Mouse (Mus musculus) liver, embryonic 16.5 days (tissue): ENCODE results near the gene Dus3l. TPM values are rescaled to one million over a fixed set of nuclear protein-coding genes. Genes with fewer than 3 reads are reported as not detected.

Experiments
- ATAC-seq: fragments of 200-750 bp; cut with Nextera tagmentation; 2 replicates; pipeline ENCODE4 v1.8.0; 2017; ENCODE audit warnings: low read depth, mild to moderate bottlenecking, moderate number of reproducible peaks, moderate library complexity
- H3K27ac ChIP-seq: fragments of 300-500 bp; sonication (generic); 2 replicates; pipeline ENCODE4 v1.5.1; 2014; ENCODE audit warnings: mild to moderate bottlenecking, low read length
- H3K27me3 ChIP-seq: fragments of 300-500 bp; sonication (generic); 2 replicates; pipeline ENCODE4 v1.6.1; 2014; ENCODE audit warnings: low read depth, low read length, mixed read lengths; ENCODE audit not compliant: control insufficient read depth, insufficient read depth
- H3K36me3 ChIP-seq: fragments of 300-500 bp; sonication (generic); 2 replicates; pipeline ENCODE4 v1.6.1; 2014; ENCODE audit warnings: mild to moderate bottlenecking; ENCODE audit not compliant: control insufficient read depth, insufficient read depth
- H3K4me1 ChIP-seq: fragments of 300-500 bp; sonication (generic); 2 replicates; pipeline ENCODE4 v1.6.1; 2014; ENCODE audit warnings: low read depth, low read length, mixed read lengths; ENCODE audit not compliant: control insufficient read depth
- H3K4me2 ChIP-seq: fragments of 300-500 bp; sonication (generic); 2 replicates; pipeline ENCODE4 v1.6.1; 2014; ENCODE audit warnings: low read depth, low read length, mixed read lengths
- H3K4me3 ChIP-seq: fragments of 300-500 bp; sonication (generic); 2 replicates; pipeline ENCODE4 v1.5.1; 2014; ENCODE audit warnings: low read depth, mild to moderate bottlenecking, low read length
- H3K9ac ChIP-seq: fragments of 300-500 bp; sonication (generic); 2 replicates; pipeline ENCODE4 v1.6.1; 2014; ENCODE audit warnings: low read depth, low read length
- H3K9me3 ChIP-seq: fragments of 300-500 bp; sonication (generic); replicated peaks from 2 replicates; pipeline ENCODE4 v1.6.1; 2016; ENCODE audit warnings: low read length; ENCODE audit not compliant: control insufficient read depth
- WGBS: fragments of 180-500 bp; shearing (Covaris S2); extraction: QIAGEN DNeasy Blood & Tissue Kit; methylation state at CpG from one replicate; pipeline ENCODE4 v1.1.7; 2014; ENCODE audit not compliant: insufficient replicate concordance; 5-methylcytosine and 5-hydroxymethylcytosine counted together
- polyA plus RNA-seq: library from polyadenylated mRNA; unstranded; fragments of >200 nt; fragmentation: Nextera tagmentation; extraction: Ambion mirVana; gene quantifications from 2 replicates; pipeline ENCODE4 v1.2.1, GENCODE M21; 2015

Dus3l gene
- polyA plus RNA-seq, 1 experiment from 2014 or later, result 12.2 TPM

DNA sequence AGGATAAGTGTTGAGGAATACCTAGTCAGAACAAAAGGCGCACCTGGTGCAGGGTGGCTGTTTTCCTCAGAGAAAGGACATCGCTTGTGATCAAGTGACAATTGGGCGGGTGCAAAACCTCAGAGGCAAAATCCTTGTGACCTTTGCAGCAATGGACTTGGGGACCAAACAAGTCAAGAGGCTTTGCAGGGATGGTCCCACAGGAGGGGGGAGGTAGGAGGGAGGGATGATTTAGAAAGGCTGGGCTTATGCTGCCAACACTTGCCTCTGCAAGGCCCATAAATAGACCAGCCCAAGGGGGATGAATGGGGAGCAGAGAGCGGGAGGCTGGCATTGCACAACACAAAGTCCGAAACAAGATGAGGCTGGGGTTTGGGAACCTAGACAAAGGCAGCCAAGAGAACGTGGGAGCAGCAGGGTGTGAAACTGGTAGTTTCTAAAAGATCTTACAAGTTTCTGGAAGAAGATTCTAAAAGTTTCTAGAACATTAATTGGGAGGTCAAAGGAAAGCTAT is 54.5 kb downstream of the Dus3l start:
- H3K27ac ChIP-seq, result peak overlapping the region; percentile 16; the same call in 1 of the 2 replicates

More for the DNA sequence above, 54.5 kb downstream of the Dus3l start:
- H3K4me1 ChIP-seq, result peaks cover 22% of the 10 kb centered on the region
- no peaks in the 10 kb centered on the region for H3K27me3 ChIP-seq
- no peak overlapping the region for H3K4me3 ChIP-seq
- no peaks in the 10 kb centered on the region for H3K36me3 ChIP-seq
- H3K4me2 ChIP-seq, result no peak overlapping the region
- ATAC-seq, result no peak
- 70% methylated on average over 6 of the region's 6 CpGs for WGBS
- no peaks in the 10 kb centered on the region for H3K9me3 ChIP-seq
- no peak overlapping the region for H3K9ac ChIP-seq

Other genes with a start within 250 kb of the Dus3l start
- gene Gm20219, start 210.4 kb upstream of the Dus3l start, polyA plus RNA-seq, result 0.12 and 0.24 TPM in 2 replicates
- 25.8 and 28.8 TPM in 2 replicates for gene Safb2, start 180.2 kb upstream of the Dus3l start, polyA plus RNA-seq
- gene Safb, start 179.9 kb upstream of the Dus3l start, polyA plus RNA-seq, result 38.7 and 38.9 TPM in 2 replicates
- 129 and 149 TPM in 2 replicates for gene 2410015M20Rik, start 155.0 kb upstream of the Dus3l start, polyA plus RNA-seq
- 828 and 951 TPM in 2 replicates for gene Rpl36, start 151.3 kb upstream of the Dus3l start, polyA plus RNA-seq
- 35.0 and 36.3 TPM in 2 replicates for gene Lonp1, start 137.9 kb upstream of the Dus3l start, polyA plus RNA-seq
- 0.21 and 0.33 TPM in 2 replicates for gene Catsperd, start 136.6 kb upstream of the Dus3l start, polyA plus RNA-seq
- 35.9 and 37.0 TPM in 2 replicates for gene Ranbp3, start 91.5 kb upstream of the Dus3l start, polyA plus RNA-seq
- gene Ndufa11, start 47.0 kb upstream of the Dus3l start, polyA plus RNA-seq, result 210 and 219 TPM in 2 replicates
- gene Vmac, start 46.7 kb upstream of the Dus3l start, polyA plus RNA-seq, result 2.8 and 4.2 TPM in 2 replicates
- gene Nrtn, start 7.2 kb upstream of the Dus3l start, polyA plus RNA-seq, result 0.49 and 1.0 TPM in 2 replicates
- gene Prr22, start 5.5 kb downstream of the Dus3l start, polyA plus RNA-seq, result 0.42 and 0.44 TPM in 2 replicates
- gene Rfx2, start 66.3 kb downstream of the Dus3l start, polyA plus RNA-seq, result 12.4 and 12.6 TPM in 2 replicates
- not detected in 2 replicates for gene Acsbg2, start 109.7 kb downstream of the Dus3l start, polyA plus RNA-seq
- gene 1700061G19Rik, start 110.7 kb downstream of the Dus3l start, polyA plus RNA-seq, result 0.02 and 0.05 TPM in 2 replicates
- gene Mllt1, start 170.7 kb downstream of the Dus3l start, polyA plus RNA-seq, result 6.2 and 7.6 TPM in 2 replicates
- not detected in 2 replicates for gene Acer1, start 217.4 kb downstream of the Dus3l start, polyA plus RNA-seq
- 62.4 and 62.7 TPM in 2 replicates for gene Clpp, start 225.5 kb downstream of the Dus3l start, polyA plus RNA-seq
- 15.9 and 19.6 TPM in 2 replicates for gene Alkbh7, start 232.6 kb downstream of the Dus3l start, polyA plus RNA-seq
- gene Pspn, start 235.3 kb downstream of the Dus3l start, polyA plus RNA-seq, result not detected in 2 replicates
- gene Gtf2f1, start 246.5 kb downstream of the Dus3l start, polyA plus RNA-seq, result 45.4 and 47.0 TPM in 2 replicates
- gene Gm17949, start 246.7 kb downstream of the Dus3l start, polyA plus RNA-seq, result 0.13 and 0.21 TPM in 2 replicates